Mouse (Mus musculus) layer of hippocampus, postnatal 25 days (tissue): Measurements from ENCODE around the gene Igsf8. TPM values are rescaled to one million over a fixed set of nuclear protein-coding genes. Genes with fewer than 3 reads are reported as not detected.
"Not testable (repeated sequence)": the region's sequence is repeated elsewhere in the genome, so short reads cannot be mapped to it uniquely, and the experiment has no call there.

Source experiments
- DNase-seq, 2 experiments: peaks; one replicate each; pipeline ENCODE4 v3.0.0; 2022; ENCODE audit warnings: mixed read lengths in 2 of 2, low spot score in 1 of 2; ENCODE audit errors: extremely low spot score in 1 of 2
- total RNA-seq, 2 experiments: library from RNA; stranded (reverse); gene quantifications; 2 replicates each; pipeline ENCODE4 v1.2.3; 2021

Gene Igsf8
- 100 to 1,000 TPM; 253 to 278 TPM for total RNA-seq

DNA sequence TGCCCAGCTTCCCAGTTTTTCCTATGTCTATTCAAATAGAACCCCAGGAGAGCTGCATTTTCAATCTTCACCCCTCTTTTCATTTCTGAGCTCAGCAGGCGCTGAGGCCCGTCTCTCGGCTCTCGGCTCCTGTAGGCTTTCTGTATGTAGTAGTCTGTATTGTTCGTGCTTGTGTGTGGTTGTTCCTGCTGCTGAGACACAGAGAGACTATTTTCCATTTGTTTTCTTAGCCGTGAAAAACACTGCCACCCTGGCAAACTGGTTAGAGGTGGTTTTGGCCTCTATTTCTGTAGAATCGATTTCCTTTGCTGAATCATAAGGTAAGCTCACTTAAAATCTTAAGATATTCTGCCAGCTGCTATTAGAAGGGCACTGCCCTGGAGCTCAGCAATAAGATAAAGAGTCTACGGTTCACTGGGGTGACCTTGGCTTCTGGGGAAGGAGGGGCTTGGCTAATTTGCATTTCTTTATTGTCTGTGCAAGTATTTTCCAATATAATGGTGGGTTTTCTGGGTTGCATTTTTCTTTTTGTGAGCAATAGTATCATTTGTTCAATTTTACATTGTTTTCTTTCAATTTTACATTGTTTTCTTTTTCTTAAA, at the start of gene Igsf8:
Gene Igsf8, plus strand, starts transcription at position 165 of the 602 bp plus-strand sequence.
- DNase-seq, result no peak

DNA sequence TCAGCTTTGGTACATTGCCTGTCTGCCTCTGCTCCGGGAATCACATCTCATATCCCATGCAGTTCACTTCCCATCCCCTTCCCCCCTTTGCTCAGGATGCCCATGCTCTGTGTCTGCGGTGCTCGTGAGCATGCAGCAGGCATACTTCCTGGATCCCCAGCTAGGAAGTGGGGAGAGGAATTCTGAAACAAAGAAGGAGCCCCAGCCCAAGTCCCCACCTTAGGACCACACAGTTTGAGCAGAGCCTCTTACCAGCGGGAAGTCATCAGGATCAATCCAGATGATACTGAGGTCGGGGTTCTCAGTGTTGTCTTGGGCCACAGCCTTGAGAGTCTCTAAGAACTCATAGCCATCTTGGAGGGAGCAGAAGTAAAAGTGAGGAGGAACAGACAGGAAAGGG, 48.7 kb upstream of the Igsf8 start:
- no peak for DNase-seq

GRCm38 (mm10) chr1:172213771-172214170, 47.7 kb upstream of the Igsf8 start:
- DNase-seq, result no peak

GRCm38 (mm10) chr1:172214748-172215147, 46.7 kb upstream of the Igsf8 start:
- DNase-seq, result no peak

- peak; percentile 96 for DNase-seq
Measured at GRCm38 (mm10) chr1:172217148-172217547, 44.3 kb upstream of the Igsf8 start.

- DNase-seq, result no peak
Measured at GRCm38 (mm10) chr1:172218164-172218910, 43.1 kb upstream of the Igsf8 start.

GRCm38 (mm10) chr1:172219451-172220406, 41.7 kb upstream of the Igsf8 start, which contains the start of gene Casq1:
Gene Casq1, minus strand, starts transcription at chr1:172219868.
- no peak for DNase-seq

DNA sequence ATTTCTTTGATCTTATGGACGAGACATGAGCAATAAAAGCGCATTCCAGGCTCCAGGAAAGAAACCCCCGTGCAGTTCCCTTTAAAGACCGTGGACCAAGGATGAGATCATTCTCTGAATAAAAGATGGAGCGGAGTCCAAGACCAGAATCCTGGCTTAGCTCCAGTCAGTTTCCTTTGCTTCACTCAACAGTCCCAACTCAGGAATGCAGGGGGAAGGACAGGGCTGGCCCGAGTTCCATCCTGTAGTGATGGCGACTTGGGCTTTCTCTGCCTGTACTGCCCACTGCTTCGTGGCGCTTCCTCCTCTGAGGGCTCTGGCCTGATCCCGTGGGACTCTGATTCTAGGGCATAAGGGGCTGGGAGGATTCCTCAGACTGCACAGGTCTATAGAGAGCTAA, 41.0 kb upstream of the Igsf8 start:
- DNase-seq, result no peak

- no peak for DNase-seq
Measured at GRCm38 (mm10) chr1:172221297-172222063, 40.0 kb upstream of the Igsf8 start.

DNA sequence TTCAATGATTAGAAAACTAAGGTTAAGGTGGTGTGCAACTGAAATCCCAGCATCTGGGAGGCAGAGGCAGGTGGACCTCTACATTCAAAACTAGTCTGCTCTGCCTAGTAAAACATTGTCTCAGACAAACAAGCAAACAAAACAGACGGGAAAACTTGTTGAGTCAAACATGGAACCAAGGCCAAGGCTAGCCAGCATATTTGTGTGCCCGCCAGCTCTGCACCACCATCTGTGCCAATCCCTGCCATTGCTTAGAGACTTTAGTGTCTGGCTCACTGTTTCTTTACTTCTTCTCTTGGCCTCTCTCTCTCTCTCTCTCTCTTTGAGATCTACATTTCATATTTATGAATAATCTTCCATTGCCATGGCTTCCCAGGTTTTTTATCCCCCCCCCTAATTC, 33.2 kb upstream of the Igsf8 start:
- DNase-seq, result no peak

DNA sequence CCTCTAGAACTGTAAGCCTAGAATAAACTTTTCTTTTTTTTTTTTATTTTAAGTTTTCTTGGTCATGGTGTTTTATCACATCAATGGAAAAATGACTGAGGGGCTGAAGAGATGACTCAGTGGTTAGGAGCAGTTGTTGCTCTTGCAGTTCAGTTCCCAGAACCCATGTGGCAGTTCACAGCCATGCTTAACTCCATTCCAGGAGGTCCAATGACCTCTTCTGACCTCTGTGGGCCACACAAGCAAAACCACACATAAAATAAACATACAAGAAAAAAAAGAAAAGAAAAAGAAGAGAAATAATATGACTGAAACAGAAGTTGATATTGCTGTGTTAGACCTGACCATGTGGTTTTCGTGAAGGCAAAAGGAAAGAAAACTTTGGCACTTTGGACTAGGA, 32.2 kb upstream of the Igsf8 start:
- DNase-seq, result no peak

GRCm38 (mm10) chr1:172240945-172241708, 20.3 kb upstream of the Igsf8 start:
- no peak for DNase-seq

DNA sequence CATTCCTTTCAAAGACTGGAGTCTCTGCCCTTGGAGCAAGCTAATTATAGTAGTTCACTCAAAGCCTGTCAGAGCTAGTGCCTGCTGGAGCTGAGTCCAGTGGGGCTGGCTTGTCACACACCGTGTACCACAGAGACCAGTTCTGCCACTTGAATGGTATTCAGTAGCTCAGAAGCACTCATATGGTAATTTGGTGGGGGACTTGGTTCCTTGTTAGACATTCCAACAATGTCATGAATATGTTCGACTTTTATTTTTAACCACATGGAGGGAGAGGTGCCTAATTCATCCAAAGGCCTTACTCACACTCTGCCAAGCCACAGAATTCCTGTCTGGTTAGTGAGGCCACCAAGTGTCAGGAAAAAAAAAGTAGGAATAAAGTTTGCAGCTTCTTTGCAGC, 19.0 kb upstream of the Igsf8 start:
- no peak for DNase-seq

DNA sequence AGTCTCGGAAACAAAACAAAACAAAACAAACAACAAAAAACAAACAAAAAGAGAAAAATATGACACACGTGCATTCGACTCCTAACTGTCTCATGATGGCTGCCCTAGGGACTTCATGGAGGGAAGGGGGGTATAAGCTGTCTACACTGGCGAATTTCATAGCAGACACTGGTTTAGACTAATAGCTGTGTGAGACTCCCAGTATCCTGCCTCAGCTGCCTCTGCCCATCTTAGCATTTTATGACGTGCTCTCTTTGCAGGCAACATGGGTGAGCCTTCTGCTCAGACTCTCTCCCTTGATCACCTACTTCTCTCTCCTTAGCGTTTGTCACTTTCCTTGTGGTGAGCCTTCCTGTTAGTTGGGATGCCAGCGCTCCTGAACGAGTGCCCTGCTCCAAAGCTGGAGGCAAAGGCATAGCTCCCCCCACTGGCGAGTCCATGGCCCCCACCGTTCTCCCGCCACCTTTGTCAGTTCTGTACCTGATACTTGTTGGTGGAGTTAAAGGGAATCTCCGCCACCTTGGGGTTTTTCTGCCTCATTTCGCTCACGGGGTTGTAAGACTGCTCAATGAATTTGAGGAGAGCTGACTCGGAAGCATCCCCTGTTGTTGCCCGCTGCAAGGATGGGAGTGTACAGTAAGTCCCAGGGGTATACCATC, 17.8 kb upstream of the Igsf8 start:
- peak in 1 of 2 experiments; percentile 27 for DNase-seq

- not testable (repeated sequence) for DNase-seq
Measured at GRCm38 (mm10) chr1:172244645-172245044, 16.8 kb upstream of the Igsf8 start.

GRCm38 (mm10) chr1:172247216-172247615, 14.2 kb upstream of the Igsf8 start:
- peak in 1 of 2 experiments; percentile 11 for DNase-seq

- DNase-seq, result no peak
Measured at GRCm38 (mm10) chr1:172247679-172248078, 13.8 kb upstream of the Igsf8 start.

DNA sequence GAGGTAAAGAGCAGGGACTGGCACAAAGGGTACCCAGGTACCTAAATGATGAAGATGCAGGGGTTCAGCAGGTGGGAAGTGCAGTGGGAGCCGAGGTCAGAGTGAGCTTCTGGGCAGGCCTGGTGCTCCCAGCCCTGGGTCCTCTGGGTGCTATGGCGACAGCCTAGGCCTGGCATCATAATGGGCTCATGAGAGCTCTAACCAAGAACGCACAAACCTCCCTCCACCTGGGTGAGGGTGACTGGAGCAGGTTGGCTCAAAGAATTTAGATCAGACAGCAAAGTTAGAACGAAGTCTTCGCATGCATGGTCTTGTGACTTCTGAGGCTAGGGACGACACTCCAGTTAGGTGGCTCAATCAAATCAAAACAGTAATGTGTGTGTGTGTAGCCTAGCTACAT, 3.1 kb upstream of the Igsf8 start, which contains the start of gene Atp1a4:
Gene Atp1a4, minus strand, starts transcription at position 101 of the 400 bp plus-strand sequence.
- DNase-seq, result no peak

GRCm38 (mm10) chr1:172271208-172271607, 9.8 kb downstream of the Igsf8 start:
- DNase-seq, result no peak
